Mouse (Mus musculus) neutrophil, adult 5-6 weeks (primary cell): ENCODE results near the gene 9430097D07Rik. TPM values are rescaled to one million over a fixed set of nuclear protein-coding genes. Genes with fewer than 3 reads are reported as not detected.

ENCODE experiments used
- ATAC-seq: fragments of 151-379, 151-347 bp; 2 replicates; pipeline ENCODE4 v1.8.0; 2017; ENCODE audit warnings: mild to moderate bottlenecking, moderate TSS enrichment; ENCODE audit not compliant: insufficient number of reproducible peaks, poor library complexity, low FRiP score, severe bottlenecking; ENCODE audit errors: extremely low read depth
- total RNA-seq: library from RNA; stranded (forward); fragments of 200-1000 nt; gene quantifications from 2 replicates; pipeline ENCODE4 v1.2.3, GENCODE M21; 2017

9430097D07Rik gene
- total RNA-seq, 1 experiment from 2014 or later: not detected

GRCm38 (mm10) chr2:32599409-32599808 is 23.9 kb upstream of the 9430097D07Rik start, which contains the start of gene St6galnac6:
Gene St6galnac6, plus strand, starts transcription at chr2:32599709.
- no peak for ATAC-seq

GRCm38 (mm10) chr2:32598506-32598905 is 23.0 kb upstream of the 9430097D07Rik start:
- ATAC-seq: no peak

GRCm38 (mm10) chr2:32597699-32598098 is 22.2 kb upstream of the 9430097D07Rik start:
- ATAC-seq: no peak

GRCm38 (mm10) chr2:32597248-32597647 is 21.8 kb upstream of the 9430097D07Rik start:
- no peak for ATAC-seq

- ATAC-seq: no peak
These were observed 21.2 kb upstream of the 9430097D07Rik start for GRCm38 (mm10) chr2:32596725-32597124.

GRCm38 (mm10) chr2:32591249-32591648 is 15.8 kb upstream of the 9430097D07Rik start:
- no peak for ATAC-seq

GRCm38 (mm10) chr2:32590224-32590623 is 14.7 kb upstream of the 9430097D07Rik start:
- ATAC-seq: no peak

GRCm38 (mm10) chr2:32589213-32589795 is 13.8 kb upstream of the 9430097D07Rik start:
- ATAC-seq: no peak

GRCm38 (mm10) chr2:32587731-32588321 is 12.3 kb upstream of the 9430097D07Rik start:
- ATAC-seq: peak; percentile 57

- peak; percentile 69 for ATAC-seq
These were observed 11.4 kb upstream of the 9430097D07Rik start, which contains the start of gene St6galnac4 for GRCm38 (mm10) chr2:32586871-32587351. Gene St6galnac4, plus strand, starts transcription at chr2:32587095.

GRCm38 (mm10) chr2:32585149-32585714 is 9.7 kb upstream of the 9430097D07Rik start:
- ATAC-seq: no peak

GRCm38 (mm10) chr2:32582830-32583799 is 7.6 kb upstream of the 9430097D07Rik start:
- peak; percentile 73 for ATAC-seq

GRCm38 (mm10) chr2:32581450-32582095 is 6.1 kb upstream of the 9430097D07Rik start:
- no peak for ATAC-seq

GRCm38 (mm10) chr2:32578146-32579046 is 2.9 kb upstream of the 9430097D07Rik start:
- no peak for ATAC-seq

- no peak for ATAC-seq
These were observed 1.0 kb upstream of the 9430097D07Rik start for GRCm38 (mm10) chr2:32576532-32576931.

GRCm38 (mm10) chr2:32574901-32575585 is 441 bp downstream of the 9430097D07Rik start:
- ATAC-seq: peak; percentile 29

- ATAC-seq: no peak
These were observed 987 bp downstream of the 9430097D07Rik start, which contains the start of gene Pip5kl1 for GRCm38 (mm10) chr2:32574497-32574896. Gene Pip5kl1, plus strand, starts transcription at chr2:32574797.
